Mouse (Mus musculus) neural tube, embryonic 14.5 days (tissue): ENCODE measurements around the gene Tha1. TPM values are rescaled to one million over a fixed set of nuclear protein-coding genes. Genes with fewer than 3 reads are reported as not detected.

Source experiments
- ATAC-seq: fragments of 200-750 bp; cut with Nextera tagmentation; 2 replicates; pipeline ENCODE4 v1.8.0; 2017; ENCODE audit warnings: low read depth, mild to moderate bottlenecking, moderate TSS enrichment, moderate library complexity
- H3K27ac ChIP-seq: fragments of 300-500 bp; sonication (generic); 2 replicates; pipeline ENCODE4 v1.5.1; 2014; ENCODE audit warnings: low read depth, mild to moderate bottlenecking, control low read depth, low read length, moderate library complexity, mixed read lengths
- H3K27me3 ChIP-seq: fragments of 300-500 bp; sonication (generic); 2 replicates; pipeline ENCODE4 v1.6.1; 2014; ENCODE audit warnings: low read length; ENCODE audit not compliant: control insufficient read depth, insufficient read depth
- H3K36me3 ChIP-seq: fragments of 300-500 bp; sonication (generic); 2 replicates; pipeline ENCODE4 v1.6.1; 2014; ENCODE audit warnings: low read length, mixed read lengths; ENCODE audit not compliant: control insufficient read depth, insufficient read depth
- H3K4me1 ChIP-seq: fragments of 300-500 bp; sonication (generic); 2 replicates; pipeline ENCODE4 v1.6.1; 2014; ENCODE audit warnings: low read length; ENCODE audit not compliant: control insufficient read depth, insufficient read depth
- H3K4me2 ChIP-seq: fragments of 300-500 bp; sonication (generic); 2 replicates; pipeline ENCODE4 v1.6.1; 2014; ENCODE audit warnings: mild to moderate bottlenecking, low read depth, low read length, control low read depth
- H3K4me3 ChIP-seq: fragments of 300-500 bp; sonication (generic); 2 replicates; pipeline ENCODE4 v1.5.1; 2014; ENCODE audit warnings: low read depth, low read length, control low read depth, mixed read lengths
- H3K9ac ChIP-seq: fragments of 300-500 bp; sonication (generic); replicated peaks from 2 replicates; pipeline ENCODE4 v1.6.1; 2014; ENCODE audit warnings: low read depth, mild to moderate bottlenecking, control low read depth, low read length, mixed read lengths
- H3K9me3 ChIP-seq: fragments of 300-500 bp; sonication (generic); 2 replicates; pipeline ENCODE4 v1.6.1; 2016; ENCODE audit warnings: low read length; ENCODE audit not compliant: control insufficient read depth
- WGBS: fragments of 180-500 bp; shearing (Covaris S2); extraction: QIAGEN DNeasy Blood & Tissue Kit; methylation state at CpG from one replicate; pipeline ENCODE4 v1.1.7; 2014; 5-methylcytosine and 5-hydroxymethylcytosine counted together
- polyA plus RNA-seq: library from polyadenylated mRNA; unstranded; fragments of >200 nt; fragmentation: Nextera tagmentation; extraction: Ambion mirVana; gene quantifications from 2 replicates; pipeline ENCODE4 v1.2.1, GENCODE M21; 2014

Gene Tha1
- polyA plus RNA-seq, 1 experiment from 2014 or later, result 4.2 TPM

DNA sequence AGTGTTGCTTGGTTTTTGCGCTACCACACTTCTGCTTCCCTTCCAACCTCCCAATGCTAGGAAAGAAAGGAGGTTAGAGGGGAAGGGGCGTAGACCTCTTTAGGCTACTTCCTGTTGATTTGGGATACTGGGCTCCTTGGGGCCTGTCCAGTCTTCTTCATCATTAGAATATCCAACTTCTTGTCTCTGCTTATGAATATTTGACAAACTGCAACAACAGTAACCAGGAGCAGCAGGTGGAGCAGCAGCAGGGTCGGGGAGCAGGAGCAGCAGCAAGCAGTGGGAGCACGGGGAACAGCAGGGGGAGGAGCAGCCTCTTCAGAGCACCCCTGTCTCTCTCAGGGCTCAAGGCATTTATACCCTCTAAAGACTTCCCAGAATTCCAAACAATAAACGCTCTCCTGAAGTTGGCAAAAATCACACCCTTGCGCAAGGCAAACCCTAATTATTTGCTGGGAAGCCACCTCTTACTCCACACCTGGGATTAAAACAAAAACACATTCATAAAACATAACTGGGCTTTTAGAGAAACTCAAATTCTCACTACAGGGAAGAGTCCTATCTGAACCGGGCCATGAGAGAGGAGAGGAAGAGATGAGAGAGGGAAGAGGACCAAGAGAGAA is 25.6 kb downstream of the Tha1 start:
- Histone ChIP-seq H3K27ac (peak overlapping the region; percentile 95; the same call in 1 of the 2 replicates), H3K27me3 (no peaks in the 10 kb centered on the region), H3K4me3 (no peak overlapping the region), H3K4me1 (peaks cover 11% of the 10 kb centered on the region), H3K9ac (no peak overlapping the region; the same call in 1 of the 2 replicates), H3K9me3 (no peaks in the 10 kb centered on the region), H3K36me3 (no peaks in the 10 kb centered on the region), H3K4me2 (peak overlapping the region; percentile 83)
- WGBS, result 84% methylated on average over 7 of the region's 7 CpGs
- ATAC-seq, result no peak

DNA sequence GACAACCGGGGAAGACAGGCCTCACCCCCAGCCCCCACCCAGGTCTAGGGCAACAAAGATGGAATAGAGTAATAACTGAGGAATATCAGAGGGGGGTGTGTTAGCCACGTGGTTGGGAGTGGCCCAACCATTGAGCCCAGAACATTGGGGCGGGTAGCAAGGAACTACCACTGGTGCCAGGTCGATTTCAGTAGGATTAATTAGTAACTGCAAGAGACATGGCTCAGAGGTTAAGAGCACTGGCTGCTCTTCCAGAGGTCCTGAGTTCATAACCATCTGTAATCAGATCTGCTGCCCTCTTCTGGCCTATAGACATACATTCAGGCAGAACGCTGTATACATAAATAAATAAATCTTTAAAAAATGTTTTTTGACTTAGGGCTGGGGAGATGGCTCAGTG is 26.6 kb downstream of the Tha1 start:
- no peak overlapping the region for H3K4me3 ChIP-seq
- no peaks in the 10 kb centered on the region for H3K36me3 ChIP-seq
- no peaks in the 10 kb centered on the region for H3K27me3 ChIP-seq
- no peak overlapping the region for H3K4me2 ChIP-seq
- peaks cover 11% of the 10 kb centered on the region for H3K4me1 ChIP-seq
- H3K9me3 ChIP-seq, result no peaks in the 10 kb centered on the region
- no peak overlapping the region for H3K27ac ChIP-seq
- H3K9ac ChIP-seq, result no peak overlapping the region
- ATAC-seq, result no peak
- WGBS, result 54% methylated on average over 5 of the region's 5 CpGs

DNA sequence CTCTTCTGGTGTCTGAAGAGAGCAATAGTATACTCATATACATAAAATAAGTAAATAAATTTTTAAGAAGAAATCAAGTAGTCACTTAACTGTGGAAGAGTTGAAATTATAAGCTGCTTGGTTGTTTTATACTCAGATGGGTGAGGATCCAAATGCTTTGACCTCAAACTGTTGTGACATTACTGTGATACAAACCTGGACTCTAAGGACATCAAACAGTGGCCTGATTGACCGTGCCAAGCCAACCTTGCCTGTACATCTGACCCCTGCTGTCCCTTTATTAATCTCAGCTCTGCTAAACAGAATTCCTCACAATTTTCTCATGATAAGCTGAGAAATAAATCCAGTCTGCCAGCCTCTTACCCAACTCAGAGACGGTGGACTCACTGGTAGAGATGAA is 27.6 kb downstream of the Tha1 start:
- peaks cover 11% of the 10 kb centered on the region for H3K4me1 ChIP-seq
- no peak overlapping the region for H3K4me3 ChIP-seq
- 79% methylated on average over 2 of the region's 2 CpGs for WGBS
- no peak overlapping the region for H3K4me2 ChIP-seq
- no peaks in the 10 kb centered on the region for H3K36me3 ChIP-seq
- no peak overlapping the region for H3K9ac ChIP-seq
- H3K27ac ChIP-seq, result no peak overlapping the region
- H3K9me3 ChIP-seq, result no peaks in the 10 kb centered on the region
- no peaks in the 10 kb centered on the region for H3K27me3 ChIP-seq
- no peak for ATAC-seq

DNA sequence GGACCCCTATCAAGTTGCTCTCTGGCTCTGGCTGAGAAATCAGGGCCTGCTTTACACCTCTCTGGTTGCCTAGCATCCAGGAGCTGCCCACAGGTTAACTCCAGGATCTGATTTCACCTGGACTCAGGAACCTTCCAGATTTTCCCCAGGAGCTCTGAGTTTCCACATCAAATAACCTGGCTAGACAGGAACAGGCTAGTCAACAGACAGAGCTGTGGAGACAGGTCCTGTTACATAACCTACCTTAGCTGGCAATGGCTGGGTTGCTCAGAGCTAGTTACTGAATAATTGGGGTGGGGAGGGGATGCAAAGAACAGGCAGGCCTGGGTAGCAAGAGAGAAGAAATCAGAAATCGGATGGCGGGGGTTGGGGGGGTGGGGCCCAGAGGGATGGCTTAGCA is 28.3 kb downstream of the Tha1 start:
- Histone ChIP-seq H3K4me1 (peaks cover 11% of the 10 kb centered on the region), H3K27ac (no peak overlapping the region), H3K9ac (no peak overlapping the region), H3K9me3 (no peaks in the 10 kb centered on the region), H3K36me3 (no peaks in the 10 kb centered on the region), H3K4me3 (no peak overlapping the region), H3K4me2 (no peak overlapping the region), H3K27me3 (no peaks in the 10 kb centered on the region)
- ATAC-seq, result no peak
- WGBS, result 90% methylated on average over 2 of the region's 2 CpGs

DNA sequence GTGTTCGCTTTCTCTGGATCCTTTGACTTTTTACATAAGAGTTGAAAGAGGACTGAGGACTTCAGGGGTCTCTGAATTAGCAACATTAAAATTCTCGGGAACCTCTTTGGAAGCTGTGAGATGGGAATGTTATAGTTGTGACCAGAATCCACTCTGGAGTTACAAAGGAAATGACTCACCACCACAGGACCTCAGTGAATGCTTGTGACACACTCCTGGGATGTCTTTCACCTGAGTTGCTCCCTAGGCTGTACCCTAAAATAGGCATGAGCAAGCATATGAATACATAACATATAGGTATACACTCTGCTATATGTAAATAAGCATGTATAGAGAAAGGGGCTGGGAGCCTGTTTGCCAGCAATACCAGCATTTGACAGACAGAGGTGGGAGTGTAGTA is 29.8 kb downstream of the Tha1 start:
- Histone ChIP-seq H3K4me2 (no peak overlapping the region), H3K27me3 (no peaks in the 10 kb centered on the region), H3K27ac (no peak overlapping the region), H3K4me1 (peaks cover 6% of the 10 kb centered on the region; the same call in 1 of the 2 replicates), H3K9me3 (no peaks in the 10 kb centered on the region), H3K9ac (no peak overlapping the region), H3K36me3 (no peaks in the 10 kb centered on the region), H3K4me3 (no peak overlapping the region)
- WGBS, result 88% methylated on average over 2 of the region's 2 CpGs
- ATAC-seq, result no peak

DNA sequence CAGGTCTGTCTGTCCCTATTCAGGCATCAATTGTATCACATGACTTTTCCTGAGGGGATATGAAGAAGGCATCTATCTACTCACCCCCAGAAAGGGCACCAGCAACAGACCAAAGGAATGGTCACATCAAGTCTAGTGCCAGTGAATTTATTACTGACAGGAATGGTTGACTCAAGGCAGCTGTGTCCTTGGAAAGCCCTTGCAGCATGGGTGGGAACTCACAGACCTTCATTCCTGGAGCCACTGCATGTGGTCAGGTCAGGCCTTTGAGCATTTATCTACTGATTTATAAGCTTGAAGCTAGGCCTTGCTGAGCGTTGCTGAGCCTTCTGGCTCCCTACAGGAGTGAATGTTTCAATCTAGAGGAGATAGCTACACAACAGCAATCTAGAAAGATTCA is 32.4 kb downstream of the Tha1 start:
- no peak for ATAC-seq
- 54% methylated on average over 1 of the region's 1 CpGs for WGBS
- Histone ChIP-seq H3K4me1 (no peaks in the 10 kb centered on the region), H3K36me3 (no peaks in the 10 kb centered on the region), H3K27me3 (no peaks in the 10 kb centered on the region), H3K4me3 (no peak overlapping the region), H3K9ac (no peak overlapping the region), H3K27ac (no peak overlapping the region), H3K4me2 (no peak overlapping the region), H3K9me3 (no peaks in the 10 kb centered on the region)

DNA sequence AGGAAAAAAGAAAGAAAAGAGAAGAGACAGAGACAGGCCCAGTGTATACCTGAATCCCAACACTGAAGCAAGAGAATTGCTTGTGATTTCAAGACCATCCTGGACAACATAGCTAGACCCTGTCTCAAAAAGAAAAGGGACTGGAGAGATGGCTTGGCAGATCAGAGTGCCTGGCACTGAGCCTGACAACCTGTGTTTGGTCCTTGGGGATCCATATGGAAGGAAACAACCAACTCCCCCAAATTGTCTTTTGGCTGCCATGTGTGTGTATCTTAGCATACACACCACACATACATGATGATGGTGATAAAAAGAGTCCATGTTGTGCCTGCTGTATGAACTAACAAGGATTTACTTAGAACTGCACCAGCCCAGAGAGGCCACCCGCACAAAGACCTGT is 34.3 kb downstream of the Tha1 start:
- Histone ChIP-seq H3K9me3 (no peaks in the 10 kb centered on the region), H3K4me2 (no peak overlapping the region), H3K4me1 (no peaks in the 10 kb centered on the region), H3K9ac (no peak overlapping the region), H3K27me3 (no peaks in the 10 kb centered on the region), H3K4me3 (no peak overlapping the region), H3K36me3 (no peaks in the 10 kb centered on the region), H3K27ac (no peak overlapping the region)
- ATAC-seq, result no peak
- WGBS, result 89% methylated on average over 1 of the region's 1 CpGs

DNA sequence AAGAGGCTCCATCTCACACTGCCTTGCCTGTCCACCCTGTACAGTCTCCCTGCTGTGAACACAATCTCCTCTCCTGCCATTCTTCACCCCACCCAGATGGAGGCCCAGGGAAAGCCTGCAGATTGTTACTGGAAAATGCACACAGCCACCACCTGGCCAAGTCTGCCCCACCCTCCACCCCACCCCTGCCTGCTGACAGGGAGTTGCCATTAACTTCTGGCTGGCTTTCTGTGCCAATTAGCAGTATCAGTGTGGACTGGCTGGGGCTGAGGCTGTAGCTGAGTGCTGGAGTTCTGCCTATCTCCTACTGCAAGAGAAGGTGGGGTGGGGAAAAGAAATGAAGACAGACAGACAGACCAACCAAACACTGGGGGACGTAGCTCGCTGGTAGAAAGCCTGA is 34.7 kb downstream of the Tha1 start:
- Histone ChIP-seq H3K27ac (no peak overlapping the region), H3K4me1 (no peaks in the 10 kb centered on the region), H3K9ac (no peak overlapping the region), H3K4me2 (no peak overlapping the region), H3K27me3 (no peaks in the 10 kb centered on the region), H3K9me3 (no peaks in the 10 kb centered on the region), H3K4me3 (no peak overlapping the region), H3K36me3 (no peaks in the 10 kb centered on the region)
- no peak for ATAC-seq
- WGBS, result 78% methylated on average over 2 of the region's 2 CpGs

DNA sequence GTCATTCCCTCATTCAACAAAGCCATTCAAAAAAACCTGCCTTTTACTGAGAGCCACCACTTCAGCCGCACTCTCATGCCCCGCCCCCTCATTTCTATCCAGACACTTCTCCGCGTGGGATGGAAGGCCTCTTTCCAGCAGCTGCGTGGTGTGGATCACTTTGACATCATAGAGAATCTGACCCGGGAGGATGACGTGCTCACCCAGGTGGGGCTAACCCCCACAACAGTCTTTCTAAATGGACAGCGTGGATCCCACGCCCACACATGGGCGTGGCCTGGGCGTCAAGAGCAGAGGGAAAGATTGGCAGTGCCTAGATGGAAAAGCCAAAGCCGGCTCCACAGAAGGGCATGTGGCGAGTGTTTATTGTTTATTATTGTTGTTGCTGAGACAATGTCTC is 37.0 kb downstream of the Tha1 start:
- Histone ChIP-seq H3K4me3 (0 out of 2 replicates have a peak overlapping the region, but pooled peaks have one; percentile 4), H3K9me3 (no peaks in the 10 kb centered on the region), H3K36me3 (no peaks in the 10 kb centered on the region), H3K27me3 (no peaks in the 10 kb centered on the region), H3K27ac (no peak overlapping the region), H3K4me2 (peak overlapping the region; percentile 29; the same call in 1 of the 2 replicates), H3K9ac (no peak overlapping the region), H3K4me1 (no peaks in the 10 kb centered on the region)
- 0 out of 2 replicates have a peak, but pooled peaks have one; percentile 32 for ATAC-seq
- 31% methylated on average over 13 of the region's 13 CpGs for WGBS
